Mouse (Mus musculus) kidney, embryonic 16.5 days (tissue): Measurements from ENCODE around the gene Anapc16. TPM values are rescaled to one million over a fixed set of nuclear protein-coding genes. Genes with fewer than 3 reads are reported as not detected.
A peak's percentile ranks its signal among the peaks of the same experiment; 100 is the strongest.

Experiments
- ATAC-seq: fragments of 200-750 bp; cut with Nextera tagmentation; 2 replicates; pipeline ENCODE4 v1.8.0; 2017; ENCODE audit warnings: moderate TSS enrichment; ENCODE audit not compliant: low FRiP score, low TSS enrichment
- H3K27ac ChIP-seq: fragments of 300-500 bp; sonication (generic); 2 replicates; pipeline ENCODE4 v1.5.1; 2014; ENCODE audit warnings: low read length
- H3K27me3 ChIP-seq: fragments of 300-500 bp; sonication (generic); 2 replicates; pipeline ENCODE4 v1.6.1; 2014; ENCODE audit warnings: low read length, control low read depth, mixed read lengths; ENCODE audit not compliant: insufficient read depth
- H3K36me3 ChIP-seq: fragments of 300-500 bp; sonication (generic); 2 replicates; pipeline ENCODE4 v1.6.1; 2014; ENCODE audit warnings: low read length, control low read depth, mixed read lengths; ENCODE audit not compliant: insufficient read depth
- H3K4me1 ChIP-seq: fragments of 300-500 bp; sonication (generic); 2 replicates; pipeline ENCODE4 v1.6.1; 2014; ENCODE audit warnings: low read length, control low read depth, mixed read lengths; ENCODE audit not compliant: insufficient read depth
- H3K4me2 ChIP-seq: fragments of 300-500 bp; sonication (generic); replicated peaks from 2 replicates; pipeline ENCODE4 v1.6.1; 2014; ENCODE audit warnings: low read depth, low read length
- H3K4me3 ChIP-seq: fragments of 300-500 bp; sonication (generic); 2 replicates; pipeline ENCODE4 v1.5.1; 2014; ENCODE audit warnings: mild to moderate bottlenecking, low read length
- H3K9ac ChIP-seq: fragments of 300-500 bp; sonication (generic); replicated peaks from 2 replicates; pipeline ENCODE4 v1.6.1; 2014; ENCODE audit warnings: low read length
- H3K9me3 ChIP-seq: fragments of 300-500 bp; sonication (generic); 2 replicates; pipeline ENCODE4 v1.6.1; 2016; ENCODE audit warnings: low read length, control low read depth
- WGBS: fragments of 180-500 bp; shearing (Covaris S2); extraction: QIAGEN DNeasy Blood & Tissue Kit; methylation state at CpG from one replicate; pipeline ENCODE4 v1.1.7; 2014; 5-methylcytosine and 5-hydroxymethylcytosine counted together
- polyA plus RNA-seq: library from polyadenylated mRNA; unstranded; fragments of >200 nt; fragmentation: Nextera tagmentation; extraction: Ambion mirVana; gene quantifications from 2 replicates; pipeline ENCODE4 v1.2.1, GENCODE M21; 2015

Gene Anapc16
- polyA plus RNA-seq, 1 experiment from 2014 or later = 93.6 TPM

DNA sequence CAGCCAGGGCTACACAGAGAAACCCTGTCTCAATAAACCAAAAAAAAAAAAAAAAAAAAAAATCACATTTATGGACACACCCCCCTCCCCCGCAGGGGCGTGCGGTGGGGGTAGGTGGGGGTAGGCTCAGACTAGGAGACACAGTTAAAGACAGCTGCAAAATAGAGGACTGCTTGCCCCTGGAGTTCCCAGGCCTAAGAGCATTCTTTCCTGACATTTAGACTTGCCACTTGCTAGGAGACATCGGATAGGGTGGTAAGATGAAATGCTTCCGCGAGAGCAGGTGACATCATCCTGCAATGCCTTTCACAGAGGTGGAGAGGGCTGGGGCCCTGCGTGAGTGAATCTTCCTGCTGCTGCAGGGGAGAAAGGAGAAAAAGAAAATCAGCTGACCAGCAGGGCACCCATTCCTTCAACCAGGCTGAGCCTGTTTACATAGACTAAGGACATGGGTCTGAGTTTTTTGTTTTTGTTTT is 49.3 kb downstream of the Anapc16 start:
- Histone ChIP-seq H3K9me3 (no peaks in the 10 kb centered on the region), H3K27me3 (0 out of 2 replicates have a peak, but pooled peaks cover 3% of the 10 kb centered on the region), H3K4me2 (no peak overlapping the region), H3K4me1 (peaks cover 47% of the 10 kb centered on the region), H3K4me3 (no peak overlapping the region), H3K27ac (no peak overlapping the region), H3K9ac (no peak overlapping the region), H3K36me3 (0 out of 2 replicates have a peak, but pooled peaks cover 3% of the 10 kb centered on the region)
- ATAC-seq = no peak
- WGBS = 15% methylated on average over 7 of the region's 7 CpGs

DNA sequence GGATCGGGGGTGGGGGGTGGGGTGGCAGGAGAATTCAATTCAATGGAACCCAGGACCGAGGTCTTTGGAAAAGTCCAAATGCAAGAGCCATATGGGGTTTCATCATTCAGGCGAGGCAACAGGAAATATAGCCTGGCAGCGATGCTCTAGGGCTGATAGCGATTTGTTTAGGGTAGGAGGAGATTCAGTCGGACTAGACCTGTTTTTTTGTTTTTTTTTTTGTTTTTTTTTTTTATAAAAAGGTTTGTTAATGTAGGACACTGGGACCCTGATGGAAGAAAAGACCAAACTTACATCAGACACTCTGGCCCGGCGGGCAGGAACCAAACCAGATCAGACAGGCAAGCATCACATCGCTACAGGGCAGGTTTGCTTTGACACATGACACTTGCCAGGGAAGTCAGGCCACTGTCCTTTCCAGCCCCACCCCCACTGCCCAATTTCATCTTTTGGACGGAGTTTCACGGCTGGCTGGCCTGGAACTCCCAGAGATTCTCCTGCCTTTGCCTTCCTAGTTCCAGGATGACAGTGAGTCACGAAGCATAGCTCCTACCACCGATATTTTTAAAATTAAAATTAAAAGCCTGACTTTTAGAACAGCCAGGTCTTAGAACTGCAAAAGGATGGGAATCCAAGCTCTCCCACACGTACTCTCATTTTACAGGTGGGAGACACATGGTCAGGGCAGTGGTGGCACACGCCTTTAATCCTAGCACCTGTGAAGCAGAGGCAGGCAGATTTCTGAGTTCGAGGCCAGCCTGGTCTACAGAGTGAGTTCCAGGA is 50.0 kb downstream of the Anapc16 start:
- no peak for ATAC-seq
- H3K9me3 ChIP-seq = no peaks in the 10 kb centered on the region
- 17% methylated on average over 16 of the region's 16 CpGs for WGBS
- peaks cover 49% of the 10 kb centered on the region for H3K4me1 ChIP-seq
- peak overlapping the region; percentile 74 for H3K4me3 ChIP-seq
- peak overlapping the region; percentile 66 for H3K4me2 ChIP-seq
- 0 out of 2 replicates have a peak, but pooled peaks cover 3% of the 10 kb centered on the region for H3K27me3 ChIP-seq
- peak overlapping the region; percentile 81 for H3K27ac ChIP-seq
- peak overlapping the region; percentile 75 for H3K9ac ChIP-seq
- H3K36me3 ChIP-seq = 0 out of 2 replicates have a peak, but pooled peaks cover 3% of the 10 kb centered on the region

DNA sequence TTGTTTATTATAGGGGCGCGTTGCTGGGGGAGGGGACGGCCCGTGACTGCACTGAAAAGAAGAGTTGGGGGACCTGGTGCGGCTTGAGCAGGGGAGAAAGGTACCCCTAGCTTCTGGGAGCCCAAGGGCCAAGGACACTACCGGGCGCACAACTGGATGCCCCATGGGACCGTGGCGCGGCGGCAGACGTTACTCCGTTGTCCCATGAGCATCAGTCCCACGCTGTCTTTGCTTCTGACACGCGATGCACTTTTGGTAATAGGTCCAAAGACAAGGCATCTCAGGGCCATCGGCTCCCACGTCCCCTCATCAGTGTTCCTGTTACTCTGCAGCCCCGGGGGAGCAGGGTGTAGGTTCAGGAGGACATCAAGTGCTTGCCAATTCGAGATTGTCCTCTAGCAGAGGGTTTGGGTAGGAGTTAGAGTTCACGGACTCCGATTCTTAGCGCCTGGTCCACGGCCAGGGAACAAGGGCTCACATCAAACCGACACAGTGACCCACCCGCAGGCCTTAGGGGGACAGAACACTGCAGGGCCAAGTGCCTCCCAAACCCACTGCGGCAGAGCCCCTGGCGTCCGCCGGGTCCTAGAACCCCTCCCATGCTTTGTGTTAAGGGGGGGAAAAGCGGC is 50.7 kb downstream of the Anapc16 start:
- Histone ChIP-seq H3K9me3 (no peaks in the 10 kb centered on the region), H3K4me1 (peaks cover 44% of the 10 kb centered on the region), H3K4me2 (peak overlapping the region; percentile 66), H3K4me3 (peak overlapping the region; percentile 74), H3K27me3 (0 out of 2 replicates have a peak, but pooled peaks cover 3% of the 10 kb centered on the region), H3K36me3 (0 out of 2 replicates have a peak, but pooled peaks cover 3% of the 10 kb centered on the region), H3K27ac (peak overlapping the region; percentile 81), H3K9ac (peak overlapping the region; percentile 75)
- ATAC-seq = peak; percentile 32; the same call in 1 of the 2 replicates
- WGBS = 0% methylated on average over 31 of the region's 31 CpGs

DNA sequence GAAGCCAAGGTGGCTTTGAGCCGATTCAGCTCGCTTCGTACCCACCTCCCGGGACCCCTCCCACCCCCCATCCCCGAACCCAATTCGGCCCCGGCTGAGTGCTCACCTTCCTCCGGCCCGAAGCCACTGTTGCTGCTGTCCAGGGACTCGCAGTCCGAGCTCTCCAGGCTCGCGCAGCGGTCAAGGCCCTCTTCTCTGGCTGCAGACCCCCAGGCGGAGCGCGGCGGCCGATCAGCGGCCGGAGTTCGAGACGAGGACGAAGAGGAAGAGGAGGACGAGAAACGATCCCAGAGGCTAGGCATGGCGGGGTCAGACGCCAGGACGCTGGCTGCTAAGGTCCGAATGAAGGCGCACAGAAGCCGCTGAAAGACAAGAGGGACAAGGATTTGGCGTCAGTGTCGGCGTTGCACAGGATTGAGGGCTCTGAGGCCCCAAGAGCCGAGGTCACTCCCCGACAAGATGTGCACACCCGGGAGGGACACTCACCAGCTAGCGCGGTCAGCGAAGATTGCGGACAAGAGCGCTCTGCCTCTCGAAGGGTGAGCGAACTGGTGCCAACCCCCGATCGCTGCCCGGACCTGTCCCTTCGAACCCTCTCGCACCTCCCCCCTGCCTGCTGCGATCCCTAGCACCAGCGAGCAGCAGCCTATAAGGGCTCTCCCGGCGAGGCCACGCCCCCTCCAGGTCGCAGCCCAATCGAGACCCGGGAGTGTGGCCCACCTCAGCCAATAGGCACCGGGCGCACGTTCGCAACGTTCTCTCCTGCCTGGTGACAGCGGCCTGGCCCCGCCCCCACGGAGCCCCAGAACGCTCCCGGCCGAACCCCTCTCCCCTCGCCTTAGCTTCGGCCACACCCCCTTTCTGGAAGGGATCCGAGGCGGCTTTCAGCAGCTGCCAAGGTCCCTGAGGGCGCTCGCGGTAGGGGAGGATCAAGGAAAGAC is 51.5 kb downstream of the Anapc16 start, which contains the start of gene Ddit4:
Ddit4 (minus strand) TSS at position 624 of the 941 bp plus-strand sequence.
- H3K4me2 ChIP-seq = peak within 1 kb of the TSS; percentile 66
- no peaks in the 10 kb centered on the region for H3K9me3 ChIP-seq
- WGBS = under 1% methylated on average over 76 of the region's 76 CpGs
- peak within 1 kb of the TSS; percentile 95 for H3K9ac ChIP-seq
- peak within 1 kb of the TSS; percentile 89 for H3K27ac ChIP-seq
- ATAC-seq = peak; percentile 97
- H3K36me3 ChIP-seq = 0 out of 2 replicates have a peak, but pooled peaks cover 3% of the 10 kb centered on the region
- H3K4me3 ChIP-seq = peak within 1 kb of the TSS; percentile 74
- H3K4me1 ChIP-seq = peaks cover 42% of the 10 kb centered on the region
- no peaks in the 10 kb centered on the region for H3K27me3 ChIP-seq

DNA sequence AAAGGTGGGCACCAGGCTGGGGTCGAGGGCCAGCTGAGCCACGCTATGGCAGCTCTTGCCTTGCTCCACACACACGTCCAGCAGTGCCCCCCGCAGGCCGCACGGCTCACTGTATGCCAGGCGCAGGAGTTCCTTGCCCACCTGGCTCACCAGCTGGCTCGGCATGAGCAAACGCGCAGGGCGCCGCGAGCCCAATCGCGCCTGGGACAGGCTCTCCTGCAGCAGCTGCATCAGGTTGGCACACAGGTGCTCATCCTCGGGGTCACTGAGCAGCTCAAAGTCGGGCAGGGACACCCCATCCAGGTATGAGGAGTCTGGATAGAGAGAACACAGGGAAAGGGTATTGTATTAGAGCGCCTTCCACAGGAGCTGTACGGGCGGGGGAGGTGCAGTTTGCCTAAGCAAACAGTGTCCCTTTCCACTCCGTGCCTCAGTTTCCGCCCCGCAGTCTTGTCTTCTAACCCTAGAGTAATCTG is 52.2 kb downstream of the Anapc16 start:
- peak overlapping the region; percentile 66 for H3K4me2 ChIP-seq
- H3K4me1 ChIP-seq = peaks cover 42% of the 10 kb centered on the region
- H3K27me3 ChIP-seq = no peaks in the 10 kb centered on the region
- H3K36me3 ChIP-seq = 0 out of 2 replicates have a peak, but pooled peaks cover 3% of the 10 kb centered on the region
- under 1% methylated on average over 23 of the region's 23 CpGs for WGBS
- peak overlapping the region; percentile 89 for H3K27ac ChIP-seq
- peak overlapping the region; percentile 95 for H3K9ac ChIP-seq
- ATAC-seq = peak; percentile 39; the same call in 1 of the 2 replicates
- peak overlapping the region; percentile 74 for H3K4me3 ChIP-seq
- H3K9me3 ChIP-seq = no peaks in the 10 kb centered on the region

DNA sequence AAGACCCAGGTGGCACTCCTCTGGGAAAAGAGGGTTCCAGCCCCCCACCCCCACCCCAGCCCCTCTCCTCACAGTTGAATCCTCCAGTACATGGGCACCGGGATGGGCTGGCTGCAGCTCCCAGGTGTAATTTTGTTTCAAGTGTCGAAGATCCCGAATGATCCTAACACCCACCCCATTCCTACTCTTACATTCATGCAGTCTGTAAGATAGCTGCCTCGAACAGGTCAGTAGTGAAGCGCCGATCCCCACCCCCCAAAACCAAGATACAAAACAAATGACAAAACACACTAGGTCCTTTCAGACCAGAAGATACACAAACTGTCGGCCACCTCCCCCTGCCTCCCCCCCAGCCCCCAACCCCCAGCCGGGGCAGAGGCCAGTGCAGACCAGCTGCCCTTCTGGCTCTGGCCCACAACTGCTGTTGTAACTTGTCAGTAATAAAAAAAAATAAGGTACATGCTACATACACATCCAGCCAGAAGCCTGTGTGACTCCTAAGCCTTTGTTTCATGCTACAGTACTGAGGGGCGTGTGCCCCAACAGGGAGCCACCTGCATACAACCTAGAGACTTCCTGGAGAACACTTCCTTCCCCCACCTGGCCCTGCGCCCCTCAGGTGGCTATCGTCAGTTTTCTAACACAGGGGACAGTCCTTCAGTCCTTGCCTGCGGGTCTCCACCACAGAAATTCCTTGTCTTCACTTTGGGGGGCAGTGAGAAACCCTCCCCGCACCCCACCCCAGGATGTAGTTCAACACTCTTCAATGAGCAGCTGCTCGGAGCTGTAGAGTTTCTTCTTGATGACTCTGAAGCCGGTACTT is 52.9 kb downstream of the Anapc16 start:
- Histone ChIP-seq H3K27me3 (no peaks in the 10 kb centered on the region), H3K4me1 (peaks cover 42% of the 10 kb centered on the region), H3K4me2 (peak overlapping the region; percentile 66), H3K36me3 (0 out of 2 replicates have a peak, but pooled peaks cover 3% of the 10 kb centered on the region), H3K4me3 (peak overlapping the region; percentile 74), H3K9ac (peak overlapping the region; percentile 95), H3K27ac (peak overlapping the region; percentile 89), H3K9me3 (no peaks in the 10 kb centered on the region)
- 34% methylated on average over 15 of the region's 15 CpGs for whole genome bisulfite sequencing
- no peak for ATAC-seq

DNA sequence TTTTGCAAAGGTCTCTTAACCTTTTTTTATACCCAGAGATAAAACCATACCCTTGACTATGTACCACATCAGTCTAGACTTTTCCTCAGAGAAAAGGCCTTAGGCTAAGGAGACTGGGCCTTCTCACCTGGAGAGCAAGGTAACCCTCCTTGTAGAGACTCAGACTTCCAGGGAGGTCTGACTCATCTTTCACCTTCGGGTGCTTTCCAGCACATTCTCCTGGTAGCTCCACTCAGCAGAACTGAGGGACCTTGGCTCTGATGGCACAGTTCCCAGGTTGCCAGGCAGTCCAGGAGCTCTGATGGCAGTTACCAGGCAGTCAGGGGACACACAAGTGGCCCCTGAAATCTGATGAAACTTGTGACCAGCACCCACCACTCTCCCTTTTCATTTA is 53.7 kb downstream of the Anapc16 start:
- H3K9me3 ChIP-seq = no peaks in the 10 kb centered on the region
- H3K4me2 ChIP-seq = peak overlapping the region; percentile 66
- no peaks in the 10 kb centered on the region for H3K27me3 ChIP-seq
- H3K36me3 ChIP-seq = 0 out of 2 replicates have a peak, but pooled peaks cover 3% of the 10 kb centered on the region
- H3K4me3 ChIP-seq = peak overlapping the region; percentile 74; the same call in 1 of the 2 replicates
- H3K27ac ChIP-seq = peak overlapping the region; percentile 35; the same call in 1 of the 2 replicates
- peaks cover 42% of the 10 kb centered on the region for H3K4me1 ChIP-seq
- H3K9ac ChIP-seq = peak overlapping the region; percentile 24
- 63% methylated on average over 1 of the region's 1 CpGs for WGBS
- no peak for ATAC-seq

DNA sequence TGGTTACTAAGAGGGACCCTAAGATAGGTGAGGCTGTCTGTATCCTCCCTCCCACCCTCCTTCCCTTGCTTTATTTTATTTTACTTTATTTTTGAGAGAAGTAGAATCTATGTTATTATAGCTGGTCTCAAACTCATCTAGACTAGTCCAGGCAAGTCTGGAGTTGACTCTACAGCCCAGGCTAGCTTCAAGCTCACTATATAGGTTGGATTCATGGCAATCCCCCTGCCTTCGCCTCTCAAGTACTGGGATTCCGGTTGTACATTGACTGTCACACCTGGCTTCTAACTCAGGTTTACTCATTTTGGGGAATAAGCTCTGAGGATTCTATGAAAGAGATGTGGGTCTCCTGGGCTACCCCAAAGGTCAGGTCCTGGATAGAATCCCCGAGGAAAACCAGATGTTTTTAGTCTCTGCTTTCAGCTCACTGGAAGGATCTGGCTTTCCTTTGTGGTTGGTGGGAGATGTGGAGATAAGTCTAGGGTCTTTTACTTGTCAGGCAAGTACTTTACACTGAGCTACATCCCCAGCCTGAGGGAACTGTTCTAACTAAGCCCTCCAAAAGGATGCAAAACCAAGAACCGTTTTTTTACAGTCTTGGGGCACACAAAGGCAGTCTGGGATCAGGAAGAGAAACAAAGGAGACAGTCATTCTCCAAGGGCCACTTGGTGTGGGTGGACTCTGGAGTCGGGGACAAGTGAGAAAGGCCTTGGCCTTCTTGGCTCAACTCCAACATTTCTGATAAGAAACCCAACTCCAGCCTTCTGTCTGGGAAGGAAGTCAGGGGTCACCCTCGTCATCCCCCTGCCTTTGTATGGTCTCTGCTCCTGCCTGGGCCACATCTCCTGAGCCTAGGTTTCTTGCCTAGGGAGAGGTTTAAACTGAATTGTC is 54.3 kb downstream of the Anapc16 start:
- Histone ChIP-seq H3K4me3 (no peak overlapping the region), H3K4me1 (peaks cover 43% of the 10 kb centered on the region), H3K36me3 (0 out of 2 replicates have a peak, but pooled peaks cover 3% of the 10 kb centered on the region), H3K9ac (no peak overlapping the region), H3K27me3 (no peaks in the 10 kb centered on the region), H3K9me3 (no peaks in the 10 kb centered on the region), H3K27ac (peak overlapping the region; percentile 38; the same call in 1 of the 2 replicates), H3K4me2 (peak overlapping the region; percentile 66; the same call in 1 of the 2 replicates)
- no peak for ATAC-seq
- 39% methylated on average over 6 of the region's 6 CpGs for WGBS
